Mouse (Mus musculus): ENCODE data around the gene Osbpl10. TPM values are rescaled to one million over a fixed set of nuclear protein-coding genes. Genes with fewer than 3 reads are reported as not detected.

Osbpl10 gene
- polyA plus RNA-seq, 1 experiment from 2014 or later = 3.5 TPM

Other genes with a start within 250 kb of the Osbpl10 start
- gene Cmtm6, start 247.5 kb upstream of the Osbpl10 start, polyA plus RNA-seq (2015; fragmentation: Nextera tagmentation; extraction: Ambion mirVana) = 21.0 and 21.2 TPM in 2 replicates
- gene Cmtm7, start 196.7 kb upstream of the Osbpl10 start, polyA plus RNA-seq (2015; fragmentation: Nextera tagmentation; extraction: Ambion mirVana) = 9.5 and 13.8 TPM in 2 replicates
- 6.8 and 10.3 TPM in 2 replicates for gene Cmtm8, start 134.4 kb upstream of the Osbpl10 start, polyA plus RNA-seq (2015; fragmentation: Nextera tagmentation; extraction: Ambion mirVana)
- gene Gpd1l, start 44.6 kb upstream of the Osbpl10 start, polyA plus RNA-seq (2015; fragmentation: Nextera tagmentation; extraction: Ambion mirVana) = 41.4 and 43.0 TPM in 2 replicates
- 113 and 196 TPM in 2 replicates for gene Rps27rt, start 4.2 kb downstream of the Osbpl10 start, polyA plus RNA-seq (2015; fragmentation: Nextera tagmentation; extraction: Ambion mirVana)

Data from hindbrain, embryonic 16.5 days (tissue).